Mouse (Mus musculus) layer of hippocampus, postnatal 25 days (tissue): ENCODE data around the gene Zmiz1. TPM values are rescaled to one million over a fixed set of nuclear protein-coding genes. Genes with fewer than 3 reads are reported as not detected.

Source experiments
- DNase-seq, 2 experiments: peaks; one replicate each; pipeline ENCODE4 v3.0.0; 2022; ENCODE audit warnings: mixed read lengths in 2 of 2, low spot score in 1 of 2; ENCODE audit errors: extremely low spot score in 1 of 2
- total RNA-seq, 2 experiments: library from RNA; stranded (reverse); gene quantifications; 2 replicates each; pipeline ENCODE4 v1.2.3; 2021

The Zmiz1 gene
- total RNA-seq, 2 experiments from 2014 or later, result 82.5 to 105 TPM

DNA sequence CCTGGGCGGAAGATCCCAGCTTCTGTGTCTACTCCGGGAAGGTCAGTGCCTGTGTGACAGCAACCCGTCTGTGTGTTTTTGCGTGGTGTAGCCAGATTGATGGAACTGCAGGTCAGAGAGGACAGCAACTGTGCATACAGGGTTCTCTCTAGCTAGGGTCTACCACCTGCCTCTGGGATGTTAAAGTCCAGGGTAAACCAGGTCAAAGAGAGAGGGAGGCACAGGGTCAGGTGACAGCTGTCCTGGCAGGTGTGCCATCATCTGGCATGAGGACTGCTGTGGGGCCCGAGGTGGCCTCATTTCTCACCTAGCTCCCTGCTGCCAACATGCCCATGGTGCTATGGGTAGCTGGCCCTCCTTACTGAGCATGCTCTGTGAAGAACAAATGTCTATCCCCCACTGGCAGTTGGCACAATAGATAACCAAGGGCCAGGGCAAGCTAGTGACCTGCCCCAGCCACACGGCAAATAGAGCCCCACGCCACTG lies 28.5 kb downstream of the Zmiz1 start:
- no peak for DNase-seq

- DNase-seq, result no peak
Observed at GRCm38 (mm10) chr14:25488097-25488613, 29.2 kb downstream of the Zmiz1 start.

- DNase-seq, result no peak
Observed at GRCm38 (mm10) chr14:25489336-25490078, 30.5 kb downstream of the Zmiz1 start.

- DNase-seq, result no peak
Observed at GRCm38 (mm10) chr14:25491961-25492360, 33.0 kb downstream of the Zmiz1 start.

GRCm38 (mm10) chr14:25492567-25493279 lies 33.7 kb downstream of the Zmiz1 start:
- no peak for DNase-seq

DNA sequence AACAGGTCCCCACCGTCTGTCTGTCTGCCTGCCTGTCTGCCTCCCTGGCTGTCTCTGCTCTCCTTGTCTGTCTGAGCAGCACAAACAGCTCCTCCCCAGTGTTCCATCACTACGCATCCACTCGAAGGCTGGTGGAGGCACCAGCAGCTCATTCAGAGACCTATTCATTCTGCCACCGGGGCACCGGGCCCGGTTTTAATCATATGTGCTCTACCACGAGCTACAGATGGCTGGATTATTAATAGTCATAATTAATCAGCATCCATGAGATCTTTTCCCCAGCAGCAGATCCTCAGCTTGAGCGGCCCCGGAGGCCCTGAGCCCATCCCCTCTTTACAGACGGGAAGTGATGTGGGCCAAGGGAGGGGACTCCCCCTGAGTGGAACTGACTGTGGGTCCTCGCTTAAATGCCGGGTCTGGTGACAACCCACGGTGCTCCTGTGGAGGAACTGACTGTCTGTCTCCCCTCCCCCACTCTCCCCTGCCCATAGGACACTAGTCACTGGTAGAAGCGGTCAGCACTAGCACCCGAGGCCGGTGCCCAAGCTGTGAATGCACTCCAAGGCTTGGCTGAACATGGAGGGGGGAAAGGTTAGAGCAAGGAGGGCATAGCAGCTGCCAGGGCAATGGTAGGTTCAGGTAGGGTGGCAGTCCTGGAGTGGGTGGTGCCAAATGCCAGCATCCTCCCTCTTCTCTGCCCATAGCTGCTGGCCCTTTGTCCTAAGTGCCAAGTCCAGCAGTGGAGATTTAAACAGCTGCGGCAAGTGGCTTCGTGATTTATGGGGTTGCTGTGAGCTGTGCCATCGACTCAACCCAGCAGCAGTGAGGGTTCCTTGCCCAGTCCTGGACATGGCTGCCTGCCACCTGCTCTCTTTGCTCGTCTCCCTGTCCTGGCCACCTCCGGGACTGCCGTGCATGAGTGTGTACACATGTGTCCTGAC lies 34.6 kb downstream of the Zmiz1 start:
- peak; percentile 46 to 48 for DNase-seq

DNA sequence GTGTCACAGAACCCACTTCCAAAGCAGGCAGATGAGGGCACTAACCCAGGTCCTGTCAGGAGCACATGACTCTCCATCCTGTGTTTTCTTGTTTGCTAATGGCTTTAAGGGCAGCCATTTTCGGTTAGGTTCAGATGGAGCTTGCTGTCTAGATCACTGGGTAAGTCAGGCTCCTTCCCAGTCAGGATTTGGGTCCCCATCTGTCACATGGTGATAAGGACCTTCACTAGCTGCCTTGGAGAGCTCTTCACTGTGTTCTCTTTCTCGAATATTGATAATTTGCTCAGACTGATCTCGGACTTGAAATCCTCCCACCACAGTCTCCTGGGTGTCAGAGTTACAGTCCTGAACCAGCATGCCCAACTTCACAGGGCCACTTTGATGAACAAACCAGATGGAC lies 35.8 kb downstream of the Zmiz1 start:
- no peak for DNase-seq

- no peak for DNase-seq
Observed at GRCm38 (mm10) chr14:25496116-25496515, 37.1 kb downstream of the Zmiz1 start.

- no peak for DNase-seq
Observed at GRCm38 (mm10) chr14:25496989-25497388, 38.0 kb downstream of the Zmiz1 start.

GRCm38 (mm10) chr14:25497596-25497995 lies 38.6 kb downstream of the Zmiz1 start:
- no peak for DNase-seq

DNA sequence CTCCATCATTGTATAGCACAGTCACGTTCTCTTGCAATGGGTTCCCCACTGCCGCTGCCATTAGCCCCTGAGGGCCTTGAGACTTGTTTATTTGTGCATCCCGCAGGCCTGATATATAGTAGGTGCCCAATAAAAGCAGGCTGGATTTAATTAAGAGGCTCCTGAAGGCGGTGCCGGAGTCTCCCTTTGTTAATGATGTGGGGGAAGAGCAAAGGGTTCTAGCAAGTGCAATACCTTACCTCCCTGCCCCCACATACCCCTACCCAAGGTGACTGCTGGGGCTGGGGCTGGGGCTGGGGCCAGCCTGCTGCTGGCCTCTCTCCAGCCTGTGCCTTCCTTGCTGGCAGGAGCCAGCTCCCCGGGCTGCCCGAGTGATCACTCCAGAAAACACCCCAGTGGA lies 39.4 kb downstream of the Zmiz1 start:
- no peak for DNase-seq

DNA sequence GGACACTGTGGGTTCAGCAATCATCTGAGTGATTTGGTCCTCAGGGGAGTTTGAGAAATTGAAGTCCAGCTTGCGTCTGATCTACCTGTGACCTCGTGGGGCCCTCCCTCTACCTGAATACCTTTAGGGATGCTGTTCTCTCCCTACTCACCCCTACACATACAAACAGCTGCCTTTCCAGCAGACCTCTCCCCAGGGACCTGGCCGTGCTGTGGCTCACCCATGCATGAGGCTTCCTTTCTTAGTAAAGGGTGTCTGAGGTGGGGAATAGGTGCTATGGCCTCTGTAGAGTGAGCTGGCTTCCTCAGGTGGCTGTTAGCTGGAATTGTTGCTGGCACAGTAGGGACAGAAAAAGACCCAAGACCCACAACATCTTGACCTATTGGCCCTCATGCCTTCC lies 40.5 kb downstream of the Zmiz1 start:
- DNase-seq, result no peak

- DNase-seq, result no peak
Observed at GRCm38 (mm10) chr14:25500511-25501120, 41.6 kb downstream of the Zmiz1 start.

- DNase-seq, result no peak
Observed at GRCm38 (mm10) chr14:25501481-25501880, 42.5 kb downstream of the Zmiz1 start.

DNA sequence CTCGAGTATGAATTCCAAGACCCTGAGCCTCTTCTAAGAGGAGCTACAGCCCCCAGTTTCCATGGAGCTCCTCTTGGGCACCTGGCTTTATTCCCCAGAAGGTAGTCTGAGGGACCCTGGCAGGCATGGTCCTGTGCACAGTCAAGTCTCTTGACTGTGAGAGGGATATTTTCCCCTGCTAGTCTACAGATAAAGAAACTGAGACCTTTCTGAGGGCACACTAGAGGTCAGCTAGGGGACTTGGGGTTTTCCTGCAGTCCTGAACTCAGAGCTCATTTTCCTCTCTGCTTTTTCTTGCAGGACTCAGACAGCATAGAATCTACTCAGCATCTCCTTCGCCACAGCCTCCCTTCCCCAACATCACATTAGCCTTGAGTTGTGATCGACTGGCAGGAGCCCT lies 43.4 kb downstream of the Zmiz1 start:
- DNase-seq, result no peak

DNA sequence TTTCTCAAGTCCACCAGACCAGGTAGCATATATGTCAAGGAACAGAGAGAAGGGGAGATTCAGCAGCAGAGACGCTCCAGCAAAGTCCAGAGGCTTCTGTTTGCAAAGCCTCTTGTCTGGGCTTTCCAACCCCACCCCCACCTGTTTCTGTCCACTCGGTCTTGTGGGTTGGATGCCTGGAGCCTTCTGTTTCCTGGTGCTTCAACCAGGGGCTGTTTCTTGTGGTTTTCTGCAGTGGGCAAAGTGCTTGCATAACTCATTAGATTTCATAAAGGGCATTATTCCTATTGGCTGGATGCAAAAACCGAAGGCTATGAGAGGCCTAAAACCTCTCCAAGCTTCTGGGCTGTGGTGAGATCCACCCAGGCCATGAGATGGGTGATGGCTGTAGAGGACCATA lies 45.3 kb downstream of the Zmiz1 start:
- DNase-seq, result no peak

DNA sequence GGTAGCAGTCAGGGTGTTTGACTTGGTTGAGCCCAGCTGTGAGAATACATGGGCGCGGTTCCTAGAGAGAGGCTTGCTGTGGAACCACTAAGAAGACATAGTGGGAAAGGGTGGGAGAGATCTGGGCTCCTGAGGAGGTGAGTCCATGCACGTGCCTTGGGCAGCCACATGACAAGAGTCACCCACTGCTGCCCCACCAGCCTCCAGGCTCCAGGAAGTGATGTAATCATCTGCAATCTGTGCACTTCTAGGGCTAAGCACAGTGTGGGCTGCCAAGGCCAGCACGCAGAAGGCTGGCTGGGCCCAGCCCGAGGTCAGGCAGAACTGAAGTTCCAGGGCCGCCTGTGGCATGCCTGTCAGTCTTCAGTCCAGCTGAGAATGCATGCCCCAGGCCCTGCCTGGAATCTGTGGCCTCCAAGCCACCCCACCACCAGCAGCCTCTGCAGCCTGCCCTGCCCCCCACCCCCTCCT lies 46.3 kb downstream of the Zmiz1 start:
- DNase-seq, result no peak

GRCm38 (mm10) chr14:25508111-25508756 lies 49.2 kb downstream of the Zmiz1 start:
- no peak for DNase-seq

- no peak for DNase-seq
Observed at GRCm38 (mm10) chr14:25508757-25509139, 49.8 kb downstream of the Zmiz1 start.
